Mouse (Mus musculus) midbrain, postnatal 0 days (tissue): ENCODE measurements around the gene Pbxip1. TPM values are rescaled to one million over a fixed set of nuclear protein-coding genes. Genes with fewer than 3 reads are reported as not detected.

Experiments used
- ATAC-seq: fragments of 200-750 bp; cut with Nextera tagmentation; 2 replicates; pipeline ENCODE4 v1.8.0; 2017; ENCODE audit warnings: moderate number of reproducible peaks, mild to moderate bottlenecking, moderate TSS enrichment, moderate library complexity; ENCODE audit not compliant: low FRiP score
- DNase-seq: peaks from one replicate; pipeline ENCODE4 v3.0.0-alpha.2; 2015; ENCODE audit warnings: low spot score
- H3K27ac ChIP-seq: fragments of 300-500 bp; sonication (generic); 2 replicates; pipeline ENCODE4 v1.5.1; 2014; ENCODE audit warnings: low read depth, mild to moderate bottlenecking, low read length, mixed read lengths
- H3K27me3 ChIP-seq: fragments of 300-500 bp; sonication (generic); 2 replicates; pipeline ENCODE4 v1.6.1; 2014; ENCODE audit warnings: low read length, control low read depth, mixed read lengths; ENCODE audit not compliant: insufficient read depth
- H3K36me3 ChIP-seq: fragments of 300-500 bp; sonication (generic); 2 replicates; pipeline ENCODE4 v1.6.1; 2014; ENCODE audit warnings: low read length, control low read depth, mixed read lengths; ENCODE audit not compliant: insufficient read depth
- H3K4me1 ChIP-seq: fragments of 300-500 bp; sonication (generic); 2 replicates; pipeline ENCODE4 v1.6.1; 2014; ENCODE audit warnings: mild to moderate bottlenecking, control low read depth, antibody characterized with exemption, low read length, mixed read lengths; ENCODE audit not compliant: insufficient read depth
- H3K4me2 ChIP-seq: fragments of 300-500 bp; sonication (generic); 2 replicates; pipeline ENCODE4 v1.6.1; 2014; ENCODE audit warnings: low read depth, mild to moderate bottlenecking, low read length, mixed read lengths; ENCODE audit not compliant: poor library complexity, severe bottlenecking
- H3K4me3 ChIP-seq: fragments of 300-500 bp; sonication (generic); 2 replicates; pipeline ENCODE4 v1.5.1; 2014; ENCODE audit warnings: low read depth, mild to moderate bottlenecking, low read length, moderate library complexity
- H3K9ac ChIP-seq: fragments of 300-500 bp; sonication (generic); replicated peaks from 2 replicates; pipeline ENCODE4 v1.6.1; 2014; ENCODE audit warnings: mild to moderate bottlenecking, low read length, moderate library complexity, mixed read lengths; ENCODE audit not compliant: poor library complexity, severe bottlenecking
- H3K9me3 ChIP-seq: fragments of 300-500 bp; sonication (generic); 2 replicates; pipeline ENCODE4 v1.6.1; 2016; ENCODE audit warnings: low read length, control low read depth
- CTCF ChIP-seq: IDR thresholded peaks from 2 replicates; pipeline ENCODE4 v1.5.1; 2016; ENCODE audit warnings: antibody characterized with exemption, mild to moderate bottlenecking
- WGBS: fragments of 180-500 bp; shearing (Covaris S2); extraction: QIAGEN DNeasy Blood & Tissue Kit; methylation state at CpG from one replicate; pipeline ENCODE4 v1.1.7; 2014; 5-methylcytosine and 5-hydroxymethylcytosine counted together
- polyA plus RNA-seq: library from polyadenylated mRNA; unstranded; fragments of >200 nt; fragmentation: Nextera tagmentation; extraction: Ambion mirVana; gene quantifications from 2 replicates; pipeline ENCODE4 v1.2.1, GENCODE M21; 2015
- total RNA-seq: library from RNA; depleted of rRNA; stranded (reverse); fragments of >200 nt; gene quantifications from 2 replicates; pipeline ENCODE4 v1.2.3, GENCODE M21; 2014

Pbxip1 gene
- total and polyA plus RNA-seq, 2 experiments from 2014 or later: 18.5 to 21.8 TPM

DNA sequence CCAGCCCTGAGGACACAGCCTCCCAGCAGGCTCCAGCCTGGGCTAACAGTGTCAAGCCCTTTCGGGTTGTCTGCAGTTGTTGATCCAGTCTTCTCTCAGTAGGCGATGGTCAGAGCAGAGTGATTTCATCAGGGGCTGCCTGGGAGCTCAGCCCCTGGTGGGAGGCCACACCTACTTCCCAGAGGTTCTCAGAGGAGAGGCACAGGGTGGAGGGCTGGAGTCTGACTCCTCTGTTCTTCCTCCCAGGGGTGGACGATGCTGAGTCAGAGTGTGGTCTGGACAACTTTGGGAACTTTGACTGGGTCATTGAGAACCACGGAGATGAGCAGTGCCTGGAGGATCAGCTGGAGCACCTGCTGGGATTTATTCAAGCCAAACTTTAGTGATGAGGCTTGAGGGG, 31.8 kb downstream of the Pbxip1 start:
- 41% methylated on average over 4 of the region's 4 CpGs for WGBS
- no peaks in the 10 kb centered on the region for H3K4me1 ChIP-seq
- TF ChIP-seq CTCF: no peak
- no peak overlapping the region for H3K9ac ChIP-seq
- no peak overlapping the region for H3K4me2 ChIP-seq
- DNase-seq: no peak
- no peak for ATAC-seq
- H3K27ac ChIP-seq: no peak overlapping the region
- H3K4me3 ChIP-seq: no peak overlapping the region
- H3K9me3 ChIP-seq: no peaks in the 10 kb centered on the region
- H3K36me3 ChIP-seq: peaks cover 29% of the 10 kb centered on the region
- no peaks in the 10 kb centered on the region for H3K27me3 ChIP-seq

DNA sequence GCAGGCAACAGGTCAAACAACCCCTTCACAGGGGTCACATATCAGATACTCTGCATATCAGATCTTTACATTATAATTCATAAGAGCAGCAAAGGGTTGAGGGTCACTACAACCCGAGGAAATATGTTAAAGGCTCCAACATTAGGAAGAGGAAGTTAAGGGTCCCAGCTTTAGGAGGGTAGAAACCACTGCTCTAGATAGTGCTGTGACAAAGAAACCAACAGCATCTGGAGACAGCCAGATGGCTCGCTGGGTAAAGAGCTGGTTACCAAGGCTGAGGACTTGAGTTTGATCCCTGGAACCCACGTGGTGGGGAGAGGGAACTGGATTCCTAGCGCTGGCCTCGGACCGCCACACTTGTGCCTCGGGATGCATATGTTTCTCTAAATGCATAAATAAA, 35.8 kb downstream of the Pbxip1 start:
- no peaks in the 10 kb centered on the region for H3K27me3 ChIP-seq
- ATAC-seq (no peak), DNase-seq (no peak)
- no peak overlapping the region for H3K4me3 ChIP-seq
- no peaks in the 10 kb centered on the region for H3K4me1 ChIP-seq
- H3K9ac ChIP-seq: no peak overlapping the region
- no peak overlapping the region for H3K27ac ChIP-seq
- H3K9me3 ChIP-seq: no peaks in the 10 kb centered on the region
- 84% methylated on average over 7 of the region's 7 CpGs for WGBS
- no peak overlapping the region for H3K4me2 ChIP-seq
- TF ChIP-seq CTCF: no peak
- peaks cover 28% of the 10 kb centered on the region for H3K36me3 ChIP-seq

DNA sequence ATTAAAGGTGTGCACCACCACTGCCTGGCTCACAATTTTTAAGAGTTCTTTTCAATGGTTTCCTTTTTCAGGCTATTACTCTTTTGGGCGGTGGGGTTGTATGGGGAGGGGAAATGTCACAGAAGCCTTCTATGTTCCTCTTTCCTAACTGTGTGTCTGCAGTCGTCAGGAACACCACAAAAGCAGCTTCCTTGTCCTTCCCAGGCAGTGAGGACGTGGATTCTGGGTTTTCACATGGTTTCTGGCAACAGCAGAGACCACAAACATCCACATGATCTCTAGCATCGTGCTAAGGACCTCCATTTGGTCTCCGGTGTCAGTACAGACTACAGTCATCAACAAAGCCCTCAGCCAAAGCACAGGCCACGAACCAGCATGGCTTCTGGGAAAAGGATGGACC, 37.3 kb downstream of the Pbxip1 start:
- no peaks in the 10 kb centered on the region for H3K9me3 ChIP-seq
- no peak overlapping the region for H3K4me3 ChIP-seq
- H3K27ac ChIP-seq: no peak overlapping the region
- no peaks in the 10 kb centered on the region for H3K27me3 ChIP-seq
- peaks cover 12% of the 10 kb centered on the region for H3K36me3 ChIP-seq
- no peak for TF ChIP-seq CTCF
- ATAC-seq (no peak), DNase-seq (no peak)
- 79% methylated on average over 6 of the region's 6 CpGs for WGBS
- no peak overlapping the region for H3K9ac ChIP-seq
- H3K4me1 ChIP-seq: no peaks in the 10 kb centered on the region
- H3K4me2 ChIP-seq: no peak overlapping the region

DNA sequence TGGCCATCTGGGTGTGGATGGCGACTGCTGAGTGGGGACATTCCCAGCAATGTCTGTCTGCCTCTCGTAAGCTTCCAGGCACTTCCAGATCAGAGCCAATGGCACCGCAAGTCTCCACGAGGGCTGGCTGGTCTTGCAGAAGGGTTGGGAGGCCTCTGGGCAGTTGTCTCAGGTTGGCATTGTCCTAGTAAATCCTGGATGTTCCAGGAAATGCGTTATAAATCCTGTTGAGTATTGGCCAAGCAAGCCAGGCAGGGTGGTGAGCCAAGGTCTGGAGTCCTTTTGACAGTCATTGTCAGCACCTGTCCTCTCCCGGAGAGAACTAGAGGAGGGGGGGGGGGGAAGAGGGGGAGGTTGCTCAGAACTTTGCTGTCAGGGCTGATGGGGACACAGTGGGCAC, 42.5 kb downstream of the Pbxip1 start:
- TF ChIP-seq CTCF: no peak

DNA sequence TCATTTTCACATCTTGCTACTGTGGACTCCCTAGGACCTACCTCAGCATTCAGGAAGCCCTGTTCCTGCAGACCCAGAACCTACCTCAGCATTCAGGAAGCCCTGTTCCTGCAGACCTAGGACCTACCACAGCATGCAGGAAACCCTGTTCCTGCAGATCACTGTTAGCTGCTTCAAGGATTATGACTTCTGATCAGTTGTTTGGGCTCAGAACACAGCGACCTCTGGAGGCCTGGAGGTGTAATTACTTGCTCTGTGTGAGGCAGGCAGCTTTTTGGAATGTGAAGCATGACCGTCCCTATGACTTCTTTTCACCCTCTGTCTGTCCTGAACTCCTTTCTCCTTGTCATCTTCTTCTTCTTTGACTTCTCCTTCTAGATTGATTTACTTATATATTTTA, 45.0 kb downstream of the Pbxip1 start:
- H3K4me3 ChIP-seq: no peak overlapping the region

More for the DNA sequence above, 42.5 kb downstream of the Pbxip1 start:
- Histone ChIP-seq H3K4me3 (no peak overlapping the region), H3K4me1 (no peaks in the 10 kb centered on the region), H3K36me3 (no peaks in the 10 kb centered on the region), H3K27ac (no peak overlapping the region), H3K4me2 (no peak overlapping the region), H3K27me3 (no peaks in the 10 kb centered on the region), H3K9me3 (no peaks in the 10 kb centered on the region), H3K9ac (no peak overlapping the region)
- no peak for ATAC-seq
- DNase-seq: no peak
- WGBS: 78% methylated on average over 6 of the region's 6 CpGs

DNA sequence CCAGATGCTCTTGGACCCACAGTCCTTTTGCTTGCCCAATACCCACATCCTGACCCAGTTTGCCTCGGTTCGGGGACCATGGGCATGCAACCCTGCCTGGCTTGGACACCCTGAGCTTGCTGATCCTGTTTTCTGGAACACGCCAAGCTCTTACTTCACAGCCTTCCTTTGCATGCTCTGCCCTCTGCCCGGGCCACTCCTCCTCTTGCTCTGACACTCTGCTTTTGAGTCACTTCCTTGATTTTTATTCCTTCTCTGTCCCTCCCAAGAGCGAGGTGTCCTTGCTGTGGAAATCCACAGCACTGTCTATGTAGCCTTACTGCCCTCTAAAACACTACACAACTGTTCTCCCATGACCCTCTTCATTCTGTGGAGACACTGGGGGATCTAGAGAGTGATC, 45.7 kb downstream of the Pbxip1 start:
- no peak for TF ChIP-seq CTCF
- Histone ChIP-seq H3K9ac (no peak overlapping the region), H3K27ac (no peak overlapping the region), H3K4me3 (no peak overlapping the region), H3K27me3 (no peaks in the 10 kb centered on the region), H3K4me1 (no peaks in the 10 kb centered on the region), H3K4me2 (no peak overlapping the region), H3K9me3 (no peaks in the 10 kb centered on the region), H3K36me3 (no peaks in the 10 kb centered on the region)
- DNase-seq: no peak
- ATAC-seq: no peak
- 93% methylated on average over 5 of the region's 5 CpGs for WGBS

More for the DNA sequence above, 45.0 kb downstream of the Pbxip1 start:
- no peak for ATAC-seq
- 43% methylated on average over 2 of the region's 2 CpGs for WGBS
- no peak overlapping the region for H3K27ac ChIP-seq
- peak; percentile 68 for TF ChIP-seq CTCF
- H3K4me2 ChIP-seq: no peak overlapping the region
- no peaks in the 10 kb centered on the region for H3K9me3 ChIP-seq
- no peaks in the 10 kb centered on the region for H3K4me1 ChIP-seq
- DNase-seq: no peak
- no peak overlapping the region for H3K9ac ChIP-seq
- no peaks in the 10 kb centered on the region for H3K27me3 ChIP-seq
- no peaks in the 10 kb centered on the region for H3K36me3 ChIP-seq
